Mouse (Mus musculus): ENCODE measurements around the gene Lrrc4c. TPM values are rescaled to one million over a fixed set of nuclear protein-coding genes. Genes with fewer than 3 reads are reported as not detected.

The Lrrc4c gene
- total RNA-seq, 2 experiments from 2014 or later = 0.22 to 0.64 TPM

DNA sequence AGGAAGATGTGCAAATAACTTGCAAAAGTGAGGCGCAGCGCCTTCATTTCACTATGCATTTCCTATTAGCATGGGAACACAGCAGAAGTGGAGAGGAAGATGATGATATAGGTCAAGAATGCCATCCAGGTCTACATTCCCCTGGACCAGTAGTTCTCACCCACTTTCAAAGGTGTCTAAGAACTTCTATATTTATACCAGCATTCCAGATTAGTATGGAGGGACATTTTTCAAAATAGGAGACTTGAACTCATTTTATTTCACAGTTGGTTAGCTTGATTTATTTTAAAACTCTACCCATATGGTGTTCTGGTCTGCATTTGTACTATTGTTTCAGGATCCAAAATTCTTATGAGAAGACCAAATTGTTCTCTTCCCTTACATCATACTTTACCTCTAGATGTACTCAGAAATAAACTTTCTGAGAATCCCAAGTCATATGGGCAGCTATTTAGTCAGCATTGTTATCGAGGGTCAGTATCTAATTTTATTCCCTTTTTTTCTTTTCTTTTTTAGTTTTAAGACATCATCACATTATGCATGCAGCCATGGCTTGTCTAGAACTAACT is 833.7 kb downstream of the Lrrc4c start:
- DNase-seq = no peak
- intact Hi-C loops (cut with DNase I; ENCODE audit: low total_unique reads) = no loop called here

DNA sequence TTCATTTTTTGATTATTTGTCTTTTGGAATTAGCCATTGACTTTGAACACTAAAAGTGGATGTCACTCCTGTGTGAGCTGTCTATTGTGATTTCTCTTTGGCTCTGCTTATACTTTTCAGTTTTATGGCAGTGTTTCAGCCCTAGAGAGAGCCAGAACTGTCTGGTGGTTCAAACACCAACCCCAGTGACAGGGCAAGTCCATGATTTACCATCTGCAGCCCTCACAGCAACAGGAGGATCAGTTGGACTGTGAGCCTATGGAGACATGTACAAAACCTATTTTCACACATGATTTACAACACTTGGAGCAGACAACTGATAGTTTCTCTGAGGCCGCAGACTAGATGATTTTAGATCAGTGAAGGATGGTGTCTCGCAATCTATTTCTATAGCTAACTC is 847.8 kb downstream of the Lrrc4c start:
- intact Hi-C loops (cut with DNase I; ENCODE audit: low total_unique reads) = no loop called here
- no peak for DNase-seq

DNA sequence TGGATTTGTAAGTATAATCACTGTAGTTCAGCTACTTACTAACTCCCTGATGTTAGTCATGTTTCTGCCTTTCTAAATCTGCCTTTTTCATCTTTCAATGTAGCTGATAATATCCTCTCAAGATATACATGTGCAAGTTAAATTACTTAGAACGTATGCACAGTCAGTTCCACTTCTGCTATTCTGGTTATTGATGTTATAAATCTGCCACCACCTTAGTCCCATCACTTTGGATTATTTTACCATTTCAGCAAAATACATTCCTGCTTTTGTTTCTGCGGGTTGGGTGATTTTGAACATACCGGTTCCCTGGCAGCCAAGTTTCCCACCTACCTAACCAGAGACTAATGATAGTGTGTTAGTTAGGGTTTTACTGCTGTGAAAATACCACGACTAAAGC is 860.4 kb downstream of the Lrrc4c start:
- no peak for DNase-seq
- intact Hi-C loops (cut with DNase I; ENCODE audit: low total_unique reads) = no loop called here

DNA sequence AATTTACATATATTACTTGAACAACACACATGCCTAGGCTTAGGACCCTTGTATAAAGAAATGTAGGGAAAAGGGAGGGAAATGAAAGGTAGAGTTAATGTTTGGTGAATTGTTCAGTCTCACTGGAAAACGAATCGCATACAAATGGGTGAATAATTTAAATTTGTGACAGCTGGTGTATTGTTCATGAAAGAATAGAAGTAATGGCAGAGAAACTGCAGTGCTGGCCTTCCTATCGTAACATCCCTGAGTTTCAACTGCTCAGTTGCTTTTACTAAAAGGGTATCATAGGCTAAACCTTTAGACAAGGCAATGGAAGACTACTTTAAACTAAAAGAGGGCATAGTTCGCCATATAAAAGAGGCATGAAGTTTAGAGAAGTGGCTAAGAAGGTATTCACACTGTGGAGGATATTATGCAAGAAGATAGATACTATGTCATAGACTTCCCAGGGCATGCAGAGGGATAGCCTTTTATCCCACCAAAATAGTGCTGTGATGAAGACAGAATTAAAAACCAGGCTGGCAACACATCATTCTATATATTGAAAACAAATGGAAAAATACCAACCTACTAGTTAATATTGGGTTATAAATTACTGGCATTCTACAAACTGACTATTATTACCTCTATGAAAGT is 879.1 kb downstream of the Lrrc4c start:
- intact Hi-C loops (cut with DNase I; ENCODE audit: low total_unique reads) = no loop called here
- no peak for DNase-seq

DNA sequence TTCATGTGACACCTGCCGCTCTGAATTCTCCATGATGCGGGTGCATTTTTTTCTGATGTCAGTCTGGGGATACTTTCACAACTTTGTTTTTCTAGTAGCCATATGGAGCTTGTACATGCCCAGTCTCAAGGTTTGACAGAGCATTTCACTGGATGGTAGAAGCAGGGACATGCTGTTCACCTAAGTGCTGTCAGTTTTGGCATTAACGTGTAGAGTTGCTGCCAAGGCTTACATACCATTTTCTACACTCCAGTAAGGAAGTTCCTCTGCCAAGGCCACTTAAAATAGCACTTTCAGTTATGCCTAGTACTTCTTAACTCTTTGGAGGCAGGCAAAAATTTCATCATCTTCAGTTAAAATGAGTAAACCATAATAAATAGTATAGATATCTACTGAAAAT is 915.0 kb downstream of the Lrrc4c start:
- DNase-seq = no peak
- intact Hi-C loops (cut with DNase I; ENCODE audit: low total_unique reads) = no loop called here

DNA sequence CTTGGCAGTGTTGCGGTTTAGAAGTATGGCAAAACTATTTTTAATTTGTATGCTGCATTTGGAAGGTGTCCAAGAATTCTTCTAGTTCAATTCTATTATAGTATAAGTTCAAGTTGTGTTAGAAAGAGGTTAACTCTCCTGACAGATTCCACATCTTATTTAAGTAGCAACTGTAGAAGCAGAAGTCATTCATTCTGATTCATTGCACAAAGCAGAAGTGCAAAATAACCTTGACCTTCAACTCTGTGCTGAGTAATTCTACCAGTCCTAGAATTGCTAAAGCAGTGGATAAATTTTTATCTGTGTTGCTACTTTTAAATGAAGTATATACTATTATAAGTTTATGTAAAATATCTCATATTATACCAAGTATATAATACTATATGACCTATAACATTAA is 916.1 kb downstream of the Lrrc4c start:
- intact Hi-C loops (cut with DNase I; ENCODE audit: low total_unique reads) = no loop called here
- DNase-seq = no peak

DNA sequence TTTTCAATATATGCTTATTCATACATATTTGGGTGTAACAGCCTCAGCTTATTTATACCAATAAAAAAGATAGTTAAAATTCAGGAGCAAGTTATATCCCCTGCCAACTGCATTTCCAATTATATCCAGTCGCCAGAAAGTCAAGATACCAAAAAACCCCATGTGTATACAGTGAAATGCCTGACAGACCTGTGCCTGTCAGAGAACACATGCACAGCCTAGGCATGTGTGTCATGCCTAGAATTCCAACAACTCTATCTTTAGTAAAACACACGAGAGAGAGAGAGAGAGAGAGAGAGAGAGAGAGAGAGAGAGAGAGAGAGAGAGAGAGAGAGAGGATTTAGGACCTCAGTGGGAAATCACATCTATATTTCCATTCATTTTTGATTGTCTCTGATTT is 956.7 kb downstream of the Lrrc4c start:
- intact Hi-C loops (cut with DNase I; ENCODE audit: low total_unique reads) = no loop called here
- no peak for DNase-seq

DNA sequence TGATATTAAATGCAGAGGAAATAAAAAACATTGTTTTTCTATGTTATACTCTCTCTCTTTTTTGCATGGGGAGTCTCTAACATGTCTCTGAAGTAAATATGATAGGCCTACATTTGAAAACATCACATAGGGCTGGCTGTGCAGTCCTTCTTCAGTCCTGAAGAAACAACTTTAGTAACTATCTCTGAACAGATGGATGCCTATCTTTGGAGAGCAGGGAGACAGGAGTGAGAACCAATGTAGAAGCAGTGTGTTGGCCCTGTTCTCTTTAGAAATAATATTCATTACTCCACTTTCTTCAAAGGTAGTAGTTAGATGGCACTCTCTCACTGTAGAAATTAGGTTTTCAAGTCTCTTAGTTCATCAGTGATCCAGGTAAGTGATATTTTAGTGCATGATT is 967.0 kb downstream of the Lrrc4c start:
- no peak for DNase-seq
- intact Hi-C loops (cut with DNase I; ENCODE audit: low total_unique reads) = no loop called here

DNA sequence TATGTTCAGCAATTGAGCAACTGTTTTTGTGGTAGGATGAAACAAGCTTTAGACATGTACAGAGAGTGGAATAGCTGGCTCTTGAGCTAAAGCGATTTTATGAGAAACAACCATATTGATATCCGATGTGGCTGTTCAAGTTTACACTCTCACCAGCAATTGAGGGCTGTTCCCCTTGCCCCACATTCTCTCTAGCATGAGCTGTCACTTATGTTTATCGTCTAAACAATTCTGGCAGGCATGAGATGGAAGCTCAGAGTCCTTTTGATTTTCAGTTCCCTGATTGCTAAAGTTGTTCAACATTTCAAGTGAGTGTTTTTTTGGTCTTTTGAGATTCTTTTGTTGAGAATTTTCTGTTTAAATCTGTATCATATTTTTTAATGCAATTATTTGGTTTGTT is 976.2 kb downstream of the Lrrc4c start:
- DNase-seq = no peak
- intact Hi-C loops (cut with DNase I; ENCODE audit: low total_unique reads) = no loop called here

DNA sequence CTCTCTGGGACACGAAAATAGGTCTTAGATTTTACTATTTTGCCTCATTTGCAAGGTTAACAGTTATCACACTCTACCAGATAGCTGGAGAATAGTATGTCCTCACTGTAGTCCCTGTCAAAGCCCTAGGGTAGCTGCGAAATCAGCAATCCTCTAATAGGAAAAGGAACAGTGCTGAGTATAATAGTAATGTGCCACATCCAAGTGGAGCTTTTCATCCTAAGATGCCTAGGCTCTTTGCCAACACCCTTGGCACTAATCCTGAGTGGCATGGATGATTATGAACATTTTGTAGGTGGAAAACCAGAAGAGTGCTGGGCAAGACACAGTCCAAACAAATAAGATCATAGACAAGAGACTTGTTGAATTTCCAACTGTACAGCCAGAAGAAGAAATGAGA is 981.7 kb downstream of the Lrrc4c start:
- DNase-seq = no peak
- intact Hi-C loops (cut with DNase I; ENCODE audit: low total_unique reads) = no loop called here

DNA sequence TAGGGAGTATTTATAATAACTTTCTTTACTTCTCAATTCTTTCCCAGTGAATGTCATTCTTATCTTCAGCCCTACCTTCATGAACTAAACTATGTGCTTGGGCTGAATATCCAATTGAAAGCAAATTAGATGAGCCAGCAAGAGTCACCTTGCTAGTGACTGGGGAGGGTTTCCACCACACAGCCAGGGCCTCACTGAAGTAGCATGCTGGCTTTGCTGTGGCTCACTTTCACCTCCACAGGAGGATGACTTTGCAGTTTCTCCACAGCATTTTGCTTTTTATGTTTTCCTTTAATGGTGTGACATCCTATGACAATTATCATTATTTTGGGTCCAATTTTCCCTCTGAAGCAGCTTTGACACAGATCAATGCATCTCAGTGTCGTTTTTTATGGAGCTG is 1000.0 kb downstream of the Lrrc4c start:
- no peak for DNase-seq
- intact Hi-C loops (cut with DNase I; ENCODE audit: low total_unique reads) = no loop called here

DNA sequence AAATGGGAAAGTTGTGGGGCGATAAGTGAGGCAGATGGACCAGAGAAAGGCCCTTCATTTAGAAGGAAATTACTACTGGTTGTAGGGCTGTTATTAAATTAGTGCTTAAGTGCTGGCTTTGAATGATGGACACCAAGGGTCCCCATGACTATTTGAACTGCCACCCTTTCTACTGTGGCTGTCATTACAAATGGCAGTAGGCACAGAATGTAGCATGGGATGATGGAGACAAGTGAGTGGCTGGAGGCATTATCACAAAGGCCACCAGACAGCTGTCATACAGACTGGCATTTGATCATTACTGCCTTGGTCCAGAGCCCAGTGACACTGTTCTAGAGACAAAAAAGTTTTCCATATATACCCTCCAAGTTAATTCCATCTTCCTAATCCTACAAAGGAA is 1000.6 kb downstream of the Lrrc4c start:
- no peak for DNase-seq
- intact Hi-C loops (cut with DNase I; ENCODE audit: low total_unique reads) = no loop called here

DNA sequence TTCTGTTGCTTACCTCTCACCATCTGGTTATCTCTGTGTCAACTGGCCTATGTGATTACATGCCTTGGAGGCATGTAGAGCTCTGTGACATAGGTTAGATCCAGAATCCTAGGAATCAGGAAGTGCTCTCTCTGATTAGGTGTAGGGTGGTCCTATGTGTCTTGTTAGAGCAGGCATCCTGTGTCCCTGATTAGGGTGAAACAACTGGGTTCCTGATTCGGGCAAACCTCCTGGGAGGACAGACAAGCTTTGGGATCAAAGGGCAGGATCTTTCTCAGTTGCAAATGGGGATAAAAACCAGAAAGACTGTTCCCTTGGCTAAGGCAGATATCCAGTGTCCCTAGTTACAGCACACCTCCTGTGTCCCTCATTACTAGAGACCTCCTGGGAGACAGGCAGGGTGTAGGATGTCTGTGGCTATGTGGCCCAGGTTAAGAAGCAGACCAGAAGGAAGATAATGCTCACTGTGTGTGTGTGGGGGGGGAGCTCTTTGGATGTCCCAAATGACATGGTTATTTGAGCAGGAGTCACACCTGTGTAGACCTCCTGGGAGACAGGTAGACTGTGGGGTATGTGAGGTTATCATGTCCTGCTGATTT is 1014.2 kb downstream of the Lrrc4c start:
- intact Hi-C loops (cut with DNase I; ENCODE audit: low total_unique reads) = no loop called here
- DNase-seq = no peak

DNA sequence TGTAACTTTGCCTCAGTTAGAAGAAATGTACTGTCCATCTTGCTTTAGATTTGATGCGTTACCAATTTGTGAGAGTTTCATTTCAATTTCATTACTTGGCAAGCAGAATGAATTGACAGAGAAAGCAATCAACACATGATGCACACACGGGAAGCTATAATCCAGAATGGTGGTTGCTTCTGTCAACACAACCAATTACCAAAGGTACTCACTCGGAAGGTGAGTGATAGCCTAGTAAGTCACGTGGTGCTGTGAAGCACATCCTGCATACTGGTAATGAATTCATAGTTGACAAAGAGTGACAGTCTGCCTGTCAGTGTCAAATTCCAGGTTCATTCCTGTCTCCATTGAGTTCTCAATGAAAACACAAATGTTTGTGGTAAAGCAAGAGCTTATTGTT is 1021.7 kb downstream of the Lrrc4c start:
- intact Hi-C loops (cut with DNase I; ENCODE audit: low total_unique reads) = no loop called here
- no peak for DNase-seq

DNA sequence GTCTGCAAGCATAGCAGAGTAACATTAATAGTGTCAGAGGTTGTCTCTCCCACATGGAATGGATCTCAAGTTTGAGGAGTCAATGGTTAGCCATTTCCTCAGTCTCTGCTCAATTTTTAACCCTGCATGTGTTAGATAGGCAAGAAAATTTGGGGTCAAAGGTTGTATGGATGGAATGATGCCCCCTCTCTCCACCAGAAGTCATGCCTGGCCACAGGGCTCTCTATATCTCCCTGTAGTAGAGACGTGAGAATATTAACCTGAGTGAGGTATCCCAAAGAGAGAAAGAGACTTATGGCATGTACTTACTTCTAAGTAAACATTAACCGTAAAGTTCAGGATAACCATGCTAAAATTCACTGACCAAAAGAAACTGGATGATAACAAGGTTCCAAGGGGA is 1043.3 kb downstream of the Lrrc4c start:
- no peak for DNase-seq
- intact Hi-C loops (cut with DNase I; ENCODE audit: low total_unique reads) = no loop called here

DNA sequence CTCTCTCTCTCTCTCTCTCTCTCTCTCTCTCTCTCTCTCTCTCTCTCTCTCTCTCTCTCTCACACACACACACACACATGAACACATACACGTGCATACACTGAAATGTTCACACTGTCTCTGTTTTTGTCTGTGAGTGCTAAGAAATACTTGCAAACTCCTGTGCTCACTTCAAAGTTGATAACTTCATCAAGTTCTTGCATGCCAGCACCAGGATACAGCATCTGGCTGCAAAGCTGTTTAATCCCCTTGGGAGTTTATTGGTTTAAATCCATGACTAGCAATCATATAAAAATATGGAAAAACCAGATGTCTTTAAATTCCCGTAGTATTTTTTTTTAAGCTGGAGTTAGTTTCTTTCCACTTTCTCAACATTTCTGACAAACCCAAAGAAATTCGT is 1052.0 kb downstream of the Lrrc4c start:
- DNase-seq = no peak
- intact Hi-C loops (cut with DNase I; ENCODE audit: low total_unique reads) = no loop called here

DNA sequence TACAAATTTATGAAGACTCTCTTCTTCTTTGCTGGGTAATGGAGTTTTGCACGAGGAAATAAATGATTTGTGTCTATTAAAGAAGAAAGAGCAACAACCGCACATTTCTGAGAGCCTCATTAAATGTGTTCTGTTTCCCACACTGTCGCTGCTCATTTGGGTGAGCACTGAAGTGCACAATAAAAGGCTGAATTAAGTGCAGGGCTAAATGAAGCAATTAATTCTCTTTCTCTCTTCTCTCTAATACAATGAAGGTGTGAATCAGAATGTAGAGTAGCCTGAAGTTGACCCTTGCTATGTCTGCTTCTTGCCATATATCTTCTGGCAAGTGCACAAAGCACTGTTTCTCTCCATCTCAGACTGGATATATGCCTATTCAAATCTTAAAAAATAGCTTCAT is 1073.5 kb downstream of the Lrrc4c start:
- DNase-seq = no peak
- intact Hi-C loops (cut with DNase I; ENCODE audit: low total_unique reads) = no loop called here

DNA sequence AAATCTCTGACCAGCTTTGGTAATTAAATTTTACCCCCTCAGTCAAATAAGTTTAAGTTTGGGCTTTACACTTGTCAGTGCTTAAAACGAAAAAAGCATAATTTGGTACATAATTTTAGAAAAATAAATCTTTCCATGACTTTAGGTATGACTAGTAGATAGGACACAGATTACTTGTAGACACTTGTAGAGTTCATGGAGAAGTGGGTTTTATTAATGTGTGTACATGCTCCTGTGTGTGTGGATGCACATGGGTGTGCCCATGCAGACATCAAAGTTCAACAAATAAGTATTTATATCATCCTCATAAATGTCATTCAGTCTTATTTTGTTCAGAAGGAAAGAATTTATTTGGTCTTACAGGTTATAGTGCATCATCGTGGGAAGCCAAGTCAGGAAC is 1073.9 kb downstream of the Lrrc4c start:
- intact Hi-C loops (cut with DNase I; ENCODE audit: low total_unique reads) = no loop called here
- no peak for DNase-seq

DNA sequence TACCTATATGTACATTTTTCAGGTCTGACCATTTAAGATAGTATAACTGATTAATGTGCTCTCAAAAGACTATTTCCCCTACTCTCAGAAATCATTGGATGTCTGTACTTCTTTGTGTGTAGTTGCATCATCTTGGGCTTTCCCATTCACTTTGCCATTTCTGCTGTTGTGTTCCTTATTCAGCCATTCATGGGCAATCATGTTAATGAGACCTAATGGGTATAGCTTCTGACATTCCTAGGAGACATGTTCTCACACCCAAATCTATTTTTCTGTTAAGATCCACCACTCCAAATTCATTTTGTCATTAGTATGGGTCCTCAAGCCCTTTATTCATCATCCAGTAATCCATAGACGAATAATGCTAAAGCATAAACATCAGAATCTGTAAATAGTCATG is 1095.1 kb downstream of the Lrrc4c start:
- intact Hi-C loops (cut with DNase I; ENCODE audit: low total_unique reads) = no loop called here
- no peak for DNase-seq

DNA sequence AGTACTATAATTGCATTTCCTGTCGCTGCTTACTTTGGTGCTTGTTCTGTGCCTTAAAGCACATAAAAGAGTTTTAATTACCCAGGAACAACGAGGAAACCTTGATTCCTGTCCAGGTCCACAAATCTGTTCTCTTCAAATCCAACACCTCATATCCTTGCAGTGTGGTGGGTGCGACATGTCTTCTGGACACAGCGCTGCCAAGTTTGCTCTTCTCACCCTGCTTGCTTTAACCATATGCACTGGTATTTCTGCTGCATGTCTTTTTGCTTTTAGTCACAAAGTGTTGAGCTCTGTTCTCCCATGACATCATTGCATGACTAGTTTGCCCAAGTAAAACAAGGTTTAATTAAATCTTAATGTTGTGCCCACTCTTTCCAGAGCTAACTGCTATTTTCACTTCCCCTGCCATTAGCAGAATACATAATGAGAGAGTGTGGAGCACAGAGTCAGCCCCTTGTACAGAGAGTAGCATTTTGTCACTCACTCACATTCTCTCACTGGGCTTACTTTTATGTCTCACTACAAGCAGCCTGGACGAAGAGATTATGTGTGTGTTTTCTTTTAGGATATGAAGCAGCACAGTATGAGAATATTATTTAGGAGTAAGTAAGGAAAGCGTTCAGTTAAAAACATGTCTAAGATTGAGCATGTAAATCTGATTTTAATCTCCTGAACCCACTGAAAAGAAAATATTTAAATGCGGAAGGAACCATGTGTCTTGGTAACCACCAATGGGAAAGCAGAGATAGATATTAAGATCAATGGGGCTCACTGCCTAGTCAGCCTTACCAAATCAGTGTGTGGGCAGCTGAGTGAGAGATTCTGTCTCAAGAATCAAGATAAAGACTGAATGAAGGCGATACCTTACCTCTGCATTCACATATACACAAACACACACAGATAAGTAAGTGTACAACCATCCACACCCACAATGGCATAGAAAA is 1096.7 kb downstream of the Lrrc4c start:
- intact Hi-C loops (cut with DNase I; ENCODE audit: low total_unique reads) = no loop called here
- no peak for DNase-seq

DNA sequence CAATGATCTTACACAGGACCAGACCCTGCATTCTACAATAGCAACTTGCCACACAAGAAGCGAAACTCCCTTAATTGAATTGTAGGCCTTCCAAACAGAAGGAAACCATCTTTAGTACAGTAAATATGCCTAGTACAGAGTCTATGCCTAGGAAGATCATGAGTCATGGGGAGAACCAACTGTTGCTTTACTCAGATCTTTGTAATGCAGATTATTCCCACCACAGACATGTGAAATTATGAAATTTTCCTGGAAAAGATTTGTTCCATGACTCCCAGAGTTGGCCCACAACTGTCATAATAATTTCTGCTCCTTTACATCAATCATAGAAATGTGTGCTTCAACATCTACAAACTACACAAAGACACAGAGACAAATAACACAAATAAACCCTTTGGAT is 1116.2 kb downstream of the Lrrc4c start:
- no peak for DNase-seq
- intact Hi-C loops (cut with DNase I; ENCODE audit: low total_unique reads) = no loop called here
